Mouse (Mus musculus): ENCODE measurements around the gene U2af1l4.

U2af1l4 gene

DNA sequence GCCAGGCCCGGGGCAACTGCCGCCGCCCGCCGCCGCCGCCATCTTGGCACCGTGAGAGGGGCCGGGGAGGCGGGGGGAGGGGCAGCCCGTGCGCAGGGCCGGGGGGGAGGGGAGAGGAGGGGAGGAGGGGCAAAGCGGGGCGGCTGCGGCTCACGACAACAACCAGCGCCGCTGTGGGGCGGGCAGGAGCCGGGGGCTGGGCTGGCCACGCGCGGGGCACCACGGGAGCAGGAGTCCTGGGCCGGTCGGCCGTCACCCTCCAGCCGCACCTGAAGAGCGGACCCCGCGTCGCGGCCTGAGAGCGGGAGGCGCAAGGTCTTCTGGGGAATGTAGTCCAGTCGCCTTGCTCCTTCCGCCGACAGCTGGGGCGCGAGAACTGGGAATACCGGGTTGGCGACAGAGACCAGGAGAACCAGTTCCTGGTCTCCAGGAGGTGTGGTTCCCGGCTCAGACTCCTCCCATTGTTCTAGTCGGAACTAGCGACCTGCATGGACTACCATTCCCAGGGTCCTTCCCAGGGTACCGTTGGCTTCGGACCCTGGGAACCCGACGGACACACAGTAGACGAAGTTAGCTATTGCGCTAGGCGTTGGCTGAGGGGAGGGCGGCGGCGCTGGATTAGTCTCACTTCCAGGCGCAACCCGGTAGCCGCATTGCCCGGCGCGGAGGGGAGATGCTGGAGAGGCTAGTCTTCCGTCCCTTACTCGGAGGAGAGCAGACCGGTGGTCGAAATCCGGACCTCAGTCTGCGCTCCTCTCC, 25.8 kb downstream of the U2af1l4 start, which contains the start of gene Kmt2b:
Gene Kmt2b (minus strand): TSS at position 51 of the 759 bp plus-strand sequence.
- peak; percentile 93 to 97 for DNase-seq

DNA sequence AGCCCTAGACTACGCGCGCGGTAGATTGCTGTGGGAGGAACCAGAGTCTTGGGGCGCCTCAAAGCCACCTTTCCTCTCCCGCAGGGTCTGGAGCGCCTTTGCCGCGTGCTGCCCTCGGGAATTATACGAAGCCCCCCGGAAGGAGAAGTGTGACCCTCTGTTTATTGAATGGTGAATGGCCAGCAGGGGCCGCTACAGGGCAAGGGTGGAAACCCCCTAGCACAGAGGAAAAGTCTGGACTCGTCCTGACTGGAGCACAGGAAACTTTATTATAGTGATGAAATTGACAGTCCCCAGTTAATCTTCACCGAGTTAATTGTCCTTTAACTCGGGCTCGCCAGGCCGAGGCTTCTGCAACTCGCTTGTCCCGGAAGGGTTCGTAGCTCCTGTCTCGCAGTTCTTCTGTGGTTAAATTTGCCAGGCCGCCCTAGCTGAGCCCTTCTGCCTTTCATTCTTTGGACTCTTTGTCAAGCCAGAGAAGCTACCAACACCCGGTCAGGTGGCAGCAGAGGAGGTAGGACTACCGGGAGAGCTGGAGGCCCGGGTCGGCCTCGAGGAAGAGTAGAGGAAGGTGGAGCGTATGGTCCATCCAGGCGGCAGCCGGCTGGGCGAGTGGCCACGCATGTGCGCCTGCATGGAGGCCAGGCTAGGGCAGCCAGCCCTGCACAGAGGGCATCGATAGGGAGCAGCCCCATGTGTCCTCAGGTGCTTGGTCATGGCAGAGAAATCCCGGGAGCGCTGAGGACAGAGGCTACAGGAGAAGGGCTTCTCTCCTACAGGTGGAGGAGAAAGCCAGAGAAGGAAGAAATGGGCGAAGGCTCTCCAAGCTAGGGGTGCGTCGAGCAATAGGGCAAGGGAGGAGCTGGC, 26.6 kb downstream of the U2af1l4 start:
- DNase-seq = peak; percentile 83 to 84

DNA sequence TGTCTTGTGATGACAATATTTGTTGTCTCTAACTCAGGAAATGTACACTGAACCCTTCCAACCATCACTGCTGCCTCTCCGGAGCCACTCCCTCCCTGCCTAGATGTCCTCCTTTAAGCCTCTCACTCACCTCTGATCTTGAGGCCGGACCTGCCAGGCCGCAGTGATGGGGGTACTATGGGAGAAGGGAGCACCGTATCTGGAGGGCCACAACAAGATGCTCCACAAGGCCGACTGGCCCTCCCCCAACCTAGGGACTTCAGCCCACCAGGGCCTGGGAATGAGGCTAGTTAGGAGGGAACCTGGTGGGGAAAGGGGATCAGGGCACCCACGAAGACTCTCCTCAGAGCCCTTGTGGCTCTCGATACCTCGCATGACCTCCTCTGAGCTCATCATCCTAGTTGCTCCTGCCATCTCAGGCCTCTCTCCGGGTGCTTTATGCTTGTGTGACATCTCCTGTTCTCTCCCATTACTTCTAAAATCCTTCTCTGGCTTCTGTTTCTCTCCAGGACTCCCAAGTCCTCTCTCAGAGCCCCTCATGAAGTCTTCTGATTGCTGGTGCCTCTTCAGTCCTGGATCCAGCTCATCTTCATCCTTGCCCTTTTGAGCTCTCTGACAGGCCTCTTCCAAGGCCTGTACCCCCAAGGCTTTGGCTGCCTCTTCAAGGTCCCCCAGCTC, 28.0 kb downstream of the U2af1l4 start:
- DNase-seq = no peak

GRCm38 (mm10) chr7:30591605-30591951, 28.5 kb downstream of the U2af1l4 start:
- DNase-seq = no peak

DNA sequence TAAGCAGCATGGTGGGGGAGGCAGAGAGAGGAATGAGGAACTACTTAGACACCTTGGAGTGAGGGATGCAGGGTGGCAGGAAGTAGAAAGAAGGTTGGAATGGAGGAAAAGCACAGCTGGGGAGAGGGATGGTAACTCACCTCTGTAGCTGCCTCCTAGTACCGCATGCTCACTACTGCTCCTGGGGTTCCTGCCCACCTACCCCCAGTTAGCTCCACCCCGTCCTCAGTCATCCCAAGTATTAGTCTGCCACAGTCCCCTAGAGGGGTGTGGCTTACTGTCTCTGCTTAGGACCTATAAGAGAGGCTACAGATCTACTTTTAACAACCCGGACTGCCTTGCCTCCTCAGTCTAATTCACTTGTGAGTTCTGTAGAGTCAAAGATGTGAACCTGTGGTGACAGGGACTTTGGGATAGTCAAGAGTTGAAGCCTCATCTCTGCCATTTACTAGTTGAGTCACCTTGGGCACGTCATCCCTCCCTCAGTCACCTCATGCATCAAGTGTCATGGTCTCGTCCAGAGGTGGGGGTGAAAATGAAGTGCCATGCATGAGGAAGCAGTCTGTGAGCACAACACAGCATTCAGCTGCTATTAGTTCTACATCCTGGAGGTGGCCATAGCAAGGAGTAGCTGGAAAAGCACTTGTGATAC, 29.8 kb downstream of the U2af1l4 start:
- no peak for DNase-seq

GRCm38 (mm10) chr7:30593579-30594509, 30.7 kb downstream of the U2af1l4 start:
- no peak for DNase-seq

- DNase-seq = no peak
These were observed 31.5 kb downstream of the U2af1l4 start for GRCm38 (mm10) chr7:30594510-30595024.

- no peak for DNase-seq
These were observed 33.0 kb downstream of the U2af1l4 start for GRCm38 (mm10) chr7:30596093-30596492.

GRCm38 (mm10) chr7:30596811-30597210, 33.7 kb downstream of the U2af1l4 start:
- no peak for DNase-seq

- no peak for DNase-seq
These were observed 35.7 kb downstream of the U2af1l4 start, which contains the start of gene Zbtb32 for GRCm38 (mm10) chr7:30598786-30599185. Gene Zbtb32, minus strand, starts transcription at chr7:30598909.

GRCm38 (mm10) chr7:30599933-30600353, 36.8 kb downstream of the U2af1l4 start:
- peak; percentile 97 for DNase-seq

DNA sequence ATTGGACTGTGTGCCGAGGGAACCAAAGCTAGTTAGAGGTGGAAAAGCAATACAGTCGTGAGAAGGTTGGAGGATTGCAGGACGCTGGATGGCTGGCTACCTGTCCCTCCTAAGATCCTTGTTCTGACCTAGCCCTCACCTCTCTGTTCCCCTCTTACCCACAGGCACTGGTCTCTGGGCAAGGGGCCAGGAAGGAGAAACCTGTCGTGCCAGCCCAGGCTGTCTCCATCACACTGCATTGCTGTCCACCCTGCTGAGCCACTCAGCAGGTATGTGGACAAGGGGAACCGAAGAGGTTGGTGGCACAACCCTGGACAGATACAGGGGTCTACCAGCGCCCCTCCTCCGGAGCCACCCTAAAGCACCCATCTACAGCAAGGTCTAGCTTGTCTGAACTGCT, 37.5 kb downstream of the U2af1l4 start:
- no peak for DNase-seq

DNA sequence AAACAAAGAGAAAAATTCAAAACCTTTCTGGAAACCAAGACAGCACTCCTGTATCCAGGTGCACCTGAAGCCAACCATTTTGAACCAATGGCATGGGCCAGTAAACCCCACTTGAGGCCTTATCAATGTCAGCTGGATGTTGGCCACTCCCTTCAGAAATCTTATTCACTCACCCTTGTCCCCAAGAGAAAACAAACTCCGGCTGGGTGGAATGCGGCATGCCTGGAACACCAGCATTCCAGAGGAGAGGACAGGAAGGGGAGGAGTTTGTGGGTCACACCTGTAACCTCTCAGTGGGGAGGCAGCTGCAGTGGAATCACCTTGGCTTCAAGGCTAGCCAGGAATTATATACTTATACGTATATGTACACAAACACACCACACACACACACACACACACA, 39.5 kb downstream of the U2af1l4 start:
- DNase-seq = no peak

- no peak for DNase-seq
These were observed 41.3 kb downstream of the U2af1l4 start for GRCm38 (mm10) chr7:30604424-30604823.

DNA sequence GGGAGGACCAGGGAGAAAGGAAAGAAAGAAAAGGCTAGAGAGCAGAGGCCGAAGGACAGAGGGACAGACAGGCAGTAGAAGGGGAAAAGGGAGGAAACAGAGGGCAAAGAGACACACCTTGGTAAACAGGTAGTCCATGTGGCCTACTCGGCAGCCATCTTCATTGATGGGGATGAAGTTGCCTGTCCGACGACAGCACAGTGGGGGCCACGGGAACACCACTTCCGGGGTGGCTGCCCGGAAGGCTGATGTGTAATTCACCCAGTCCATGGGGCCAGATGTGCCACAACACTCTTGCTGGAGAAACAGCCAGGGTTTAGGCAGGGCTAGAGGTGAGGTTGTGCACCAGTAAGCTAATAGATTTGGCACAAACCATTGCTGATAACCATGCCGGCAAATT, 41.8 kb downstream of the U2af1l4 start:
- no peak for DNase-seq

DNA sequence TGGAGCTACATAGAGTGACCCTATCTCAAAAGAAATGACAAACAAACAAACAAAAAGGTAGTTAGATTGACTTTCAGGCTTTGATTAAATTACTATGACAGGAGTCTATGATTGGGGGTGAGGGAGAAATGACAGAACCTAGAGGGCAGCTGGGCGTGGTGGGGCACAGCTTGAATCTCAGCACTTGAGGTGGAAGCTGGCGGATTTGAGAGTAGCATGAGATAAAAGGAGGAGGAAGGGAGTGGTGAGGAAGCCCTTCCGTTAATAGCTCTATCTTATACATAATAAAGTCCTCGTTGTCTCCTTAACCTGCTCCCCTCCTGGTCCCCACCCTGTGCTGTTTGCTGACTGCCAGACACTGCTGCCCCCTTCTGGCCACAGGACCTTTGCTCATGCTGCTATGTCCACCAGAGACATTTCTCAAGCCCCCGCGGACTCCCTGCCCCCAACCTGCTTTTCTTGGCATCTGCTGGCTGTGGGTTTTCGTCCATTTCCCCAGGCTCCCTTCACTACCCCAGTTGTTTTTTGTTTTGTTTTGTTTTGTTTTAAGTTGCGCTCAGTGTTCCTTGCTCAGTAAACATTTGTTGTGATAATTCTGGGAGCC, 44.7 kb downstream of the U2af1l4 start:
- peak; percentile 48 to 58 for DNase-seq

- DNase-seq = no peak
These were observed 45.4 kb downstream of the U2af1l4 start for GRCm38 (mm10) chr7:30608476-30608875.

GRCm38 (mm10) chr7:30610043-30610442, 46.9 kb downstream of the U2af1l4 start:
- DNase-seq = no peak

- DNase-seq = no peak
These were observed 49.7 kb downstream of the U2af1l4 start, which contains the start of gene Upk1a for GRCm38 (mm10) chr7:30612654-30613402. Gene Upk1a, minus strand, starts transcription at chr7:30612847.

DNA sequence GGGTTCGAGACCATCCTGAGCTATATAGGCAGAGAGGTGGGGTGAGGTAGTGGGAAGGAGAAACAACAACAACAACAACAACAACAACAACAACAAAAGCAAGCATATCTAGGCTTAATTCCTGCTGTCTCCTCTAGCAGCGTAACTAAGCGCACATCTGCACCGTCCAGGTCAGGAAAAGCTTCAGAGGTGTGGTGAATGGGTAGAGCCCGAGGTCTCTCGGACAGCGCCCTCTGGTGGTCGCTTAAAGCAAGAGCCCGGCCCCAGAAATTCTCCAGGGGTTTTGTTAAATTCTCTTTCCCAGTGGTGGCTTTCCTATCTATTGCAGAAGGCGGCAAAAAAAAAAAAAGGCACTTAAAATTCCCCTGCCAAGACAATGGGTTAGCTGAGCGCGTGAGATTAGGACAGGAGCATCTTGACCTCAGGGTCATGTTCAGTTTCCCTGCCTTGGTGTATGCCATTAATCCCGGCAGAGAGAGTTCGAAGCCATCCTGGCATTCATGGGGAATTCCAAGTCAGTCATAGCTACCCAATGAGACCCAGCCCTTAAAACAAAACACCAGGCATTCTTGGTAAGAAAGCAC, 50.5 kb downstream of the U2af1l4 start:
- DNase-seq = peak; percentile 65 to 70

All from cerebellum, postnatal 36 days (tissue).